Mouse (Mus musculus): ENCODE data around the gene Ptpra.
"Not testable (repeated sequence)": the region's sequence is repeated elsewhere in the genome, so short reads cannot be mapped to it uniquely, and the experiment has no call there.

Ptpra gene

GRCm38 (mm10) chr2:130488600-130488999 lies 38.5 kb downstream of the Ptpra start:
- peak; percentile 15 for DNase-seq (ENCODE audit: low spot score)

GRCm38 (mm10) chr2:130491162-130491561 lies 41.1 kb downstream of the Ptpra start:
- DNase-seq (ENCODE audit: low spot score), result no peak

- peak; percentile 7 for DNase-seq (ENCODE audit: low spot score)
These were observed 41.5 kb downstream of the Ptpra start for GRCm38 (mm10) chr2:130491587-130491986.

- DNase-seq (ENCODE audit: low spot score), result not testable (repeated sequence)
These were observed 45.0 kb downstream of the Ptpra start for GRCm38 (mm10) chr2:130495114-130495513.

GRCm38 (mm10) chr2:130496037-130496436 lies 46.0 kb downstream of the Ptpra start:
- DNase-seq (ENCODE audit: low spot score), result no peak

GRCm38 (mm10) chr2:130496931-130497330 lies 46.9 kb downstream of the Ptpra start:
- no peak for DNase-seq (ENCODE audit: low spot score)

GRCm38 (mm10) chr2:130499546-130499945 lies 49.5 kb downstream of the Ptpra start:
- no peak for DNase-seq (ENCODE audit: low spot score)

- DNase-seq (ENCODE audit: low spot score), result no peak
These were observed 51.5 kb downstream of the Ptpra start for GRCm38 (mm10) chr2:130501556-130501955.

GRCm38 (mm10) chr2:130511616-130512015 lies 61.5 kb downstream of the Ptpra start:
- not testable (repeated sequence) for DNase-seq (ENCODE audit: low spot score)

- DNase-seq (ENCODE audit: low spot score), result no peak
These were observed 63.8 kb downstream of the Ptpra start for GRCm38 (mm10) chr2:130513907-130514306.

- DNase-seq (ENCODE audit: low spot score), result no peak
These were observed 65.7 kb downstream of the Ptpra start for GRCm38 (mm10) chr2:130515791-130516190.

- DNase-seq (ENCODE audit: low spot score), result no peak
These were observed 71.8 kb downstream of the Ptpra start for GRCm38 (mm10) chr2:130521927-130522326.

- DNase-seq (ENCODE audit: low spot score), result not testable (repeated sequence)
These were observed 75.4 kb downstream of the Ptpra start for GRCm38 (mm10) chr2:130525480-130525879.

- no peak for DNase-seq (ENCODE audit: low spot score)
These were observed 78.4 kb downstream of the Ptpra start for GRCm38 (mm10) chr2:130528457-130528856.

GRCm38 (mm10) chr2:130529290-130529689 lies 79.2 kb downstream of the Ptpra start:
- no peak for DNase-seq (ENCODE audit: low spot score)

GRCm38 (mm10) chr2:130529925-130530324 lies 79.8 kb downstream of the Ptpra start:
- no peak for DNase-seq (ENCODE audit: low spot score)

- DNase-seq (ENCODE audit: low spot score), result no peak
These were observed 82.1 kb downstream of the Ptpra start for GRCm38 (mm10) chr2:130532201-130532600.

GRCm38 (mm10) chr2:130535017-130535416 lies 84.9 kb downstream of the Ptpra start:
- DNase-seq (ENCODE audit: low spot score), result no peak

- peak; percentile 4 for DNase-seq (ENCODE audit: low spot score)
These were observed 86.8 kb downstream of the Ptpra start for GRCm38 (mm10) chr2:130536890-130537289.

GRCm38 (mm10) chr2:130538876-130539546 lies 88.9 kb downstream of the Ptpra start:
- no peak for DNase-seq (ENCODE audit: low spot score)

GRCm38 (mm10) chr2:130540266-130540665 lies 90.2 kb downstream of the Ptpra start:
- no peak for DNase-seq (ENCODE audit: low spot score)

GRCm38 (mm10) chr2:130546957-130547356 lies 96.9 kb downstream of the Ptpra start:
- no peak for DNase-seq (ENCODE audit: low spot score)

- no peak for DNase-seq (ENCODE audit: low spot score)
These were observed 104.8 kb downstream of the Ptpra start for GRCm38 (mm10) chr2:130554841-130555240.

GRCm38 (mm10) chr2:130556292-130556691 lies 106.2 kb downstream of the Ptpra start:
- no peak for DNase-seq (ENCODE audit: low spot score)
